Comparison of ENCODE assay signal across 12 mouse cellular contexts in genomic region chr14:29113852-29114450, GRCm38 (mm10).
A peak's percentile ranks its signal among the peaks of the same experiment; 100 is the strongest.
DNase-seq lines count a peak whose midpoint lies in the region; ATAC-seq lines count a peak whose summit lies in the region.
"Had no signal": no experiment of that assay in that cellular context is flagged by ENCODE, and none has a peak within 500 bp of the region (broad histone marks: within the 10 kb centered on the region; RNA-seq: fewer than 3 reads in every experiment).

No protein-coding gene starts in this region.

- no peak overlapping the region for H3K4me2 ChIP-seq in lung, embryonic 15.5 days
- H3K4me2 ChIP-seq in limb, embryonic 13.5 days (replicated peaks) = peak overlapping the region; percentile 7; the same call in 1 of the 2 replicates
- H3K4me2 ChIP-seq: forebrain, embryonic 15.5 days; heart, embryonic 11.5 days had no signal

- no peak overlapping the region for H3K4me3 ChIP-seq in lung, embryonic 15.5 days
- H3K4me3 ChIP-seq in embryonic facial prominence, embryonic 10.5 days = no peak overlapping the region
- no peak overlapping the region for H3K4me3 ChIP-seq in limb, embryonic 13.5 days
- H3K4me3 ChIP-seq: forebrain, embryonic 15.5 days had no signal

- H3K4me1 ChIP-seq in lung, embryonic 15.5 days = 0 out of 2 replicates have a peak, but pooled peaks cover 3% of the 10 kb centered on the region
- peaks cover 16% of the 10 kb centered on the region for H3K4me1 ChIP-seq in embryonic facial prominence, embryonic 10.5 days
- H3K4me1 ChIP-seq in limb, embryonic 13.5 days = peaks cover 32% of the 10 kb centered on the region
- H3K4me1 ChIP-seq: megakaryocyte, embryonic 14.5 days had no signal

- peak; percentile 43 to 73 for DNase-seq in cerebellum, postnatal 25 days
- DNase-seq in cerebellum, adult 9-11 months = no peak
- DNase-seq in lung, adult 18-20 months = no peak
- peak; percentile 20 for DNase-seq in embryonic facial prominence, embryonic 10.5 days (ENCODE audit: low spot score)
- DNase-seq in kidney, postnatal 36 days = no peak
- DNase-seq in adrenal gland, postnatal 36 days = no peak
- DNase-seq: adrenal gland, adult 8-10 months had no signal

- WGBS in lung, embryonic 15.5 days = 31% methylated on average over 9 of the region's 9 CpGs
- WGBS in embryonic facial prominence, embryonic 10.5 days = 43% methylated on average over 9 of the region's 9 CpGs
- WGBS in limb, embryonic 13.5 days = 15% methylated on average over 9 of the region's 9 CpGs

- no peaks in the 10 kb centered on the region for H3K36me3 ChIP-seq in lung, embryonic 15.5 days
- no peaks in the 10 kb centered on the region for H3K36me3 ChIP-seq in embryonic facial prominence, embryonic 10.5 days (replicated peaks)
- H3K36me3 ChIP-seq in limb, embryonic 13.5 days = no peaks in the 10 kb centered on the region
- H3K36me3 ChIP-seq: forebrain, embryonic 15.5 days had no signal

- H3K27me3 ChIP-seq in lung, embryonic 15.5 days = no peaks in the 10 kb centered on the region
- no peaks in the 10 kb centered on the region for H3K27me3 ChIP-seq in embryonic facial prominence, embryonic 10.5 days (replicated peaks; ENCODE audit: low read depth, poor library complexity, severe bottlenecking)
- peaks cover 2% of the 10 kb centered on the region; the same call in 1 of the 2 replicates for H3K27me3 ChIP-seq in limb, embryonic 13.5 days
- H3K27me3 ChIP-seq: forebrain, embryonic 15.5 days; megakaryocyte, embryonic 14.5 days had no signal

- ATAC-seq in lung, embryonic 15.5 days (ENCODE audit: borderline replicate concordance, extremely low read depth, low FRiP score, low TSS enrichment) = peak; percentile 79; the same call in 1 of the 2 replicates
- ATAC-seq in limb, embryonic 13.5 days (ENCODE audit: low FRiP score, low read depth) = peak; percentile 32; the same call in 1 of the 2 replicates
- ATAC-seq: forebrain, embryonic 15.5 days had no signal

- H3K9me3 ChIP-seq in lung, embryonic 15.5 days = no peaks in the 10 kb centered on the region
- H3K9me3 ChIP-seq in embryonic facial prominence, embryonic 10.5 days = 0 out of 2 replicates have a peak, but pooled peaks cover 4% of the 10 kb centered on the region
- H3K9me3 ChIP-seq in limb, embryonic 13.5 days = peaks cover 7% of the 10 kb centered on the region; the same call in 1 of the 2 replicates
- H3K9me3 ChIP-seq: forebrain, embryonic 15.5 days had no signal

- no peak overlapping the region for H3K9ac ChIP-seq in lung, embryonic 15.5 days
- no peak overlapping the region for H3K9ac ChIP-seq in limb, embryonic 13.5 days
- H3K9ac ChIP-seq: forebrain, embryonic 15.5 days had no signal

- H3K27ac ChIP-seq in lung, embryonic 15.5 days = peak overlapping the region; percentile 55
- peak overlapping the region; percentile 59 for H3K27ac ChIP-seq in embryonic facial prominence, embryonic 10.5 days (replicated peaks)
- no peak overlapping the region for H3K27ac ChIP-seq in limb, embryonic 13.5 days
- H3K27ac ChIP-seq: forebrain, embryonic 15.5 days had no signal

Comparison
In these comparisons a context has a peak if more than half of its experiments do, and no peak if none do; other contexts are left out.
1. DNase-seq: peak in cerebellum, postnatal 25 days (2 of 2) and embryonic facial prominence, embryonic 10.5 days (single experiment); none in cerebellum, adult 9-11 months (single experiment), lung, adult 18-20 months (0 of 2), kidney, postnatal 36 days (0 of 2) and adrenal gland, postnatal 36 days (0 of 2).